Mouse (Mus musculus) liver, embryonic 11.5 days (tissue): ENCODE data around the gene Gucy2g. TPM values are rescaled to one million over a fixed set of nuclear protein-coding genes. Genes with fewer than 3 reads are reported as not detected.

Experiments used
- ATAC-seq: fragments of 200-750 bp; cut with Nextera tagmentation; replicated peaks from 2 replicates; pipeline ENCODE4 v1.8.0; 2017; ENCODE audit warnings: moderate number of reproducible peaks, mild to moderate bottlenecking, moderate TSS enrichment, moderate library complexity; ENCODE audit not compliant: low FRiP score
- DNase-seq: peaks from one replicate; pipeline ENCODE4 v3.0.0-alpha.2; 2017; ENCODE audit warnings: low spot score
- H3K27ac ChIP-seq: fragments of 300-500 bp; sonication (generic); 2 replicates; pipeline ENCODE4 v1.5.1; 2014; ENCODE audit warnings: mild to moderate bottlenecking, low read depth, low read length, control low read depth
- H3K27me3 ChIP-seq: fragments of 300-500 bp; sonication (generic); replicated peaks from 2 replicates; pipeline ENCODE4 v1.6.1; 2014; ENCODE audit warnings: low read length, mixed read lengths; ENCODE audit not compliant: control insufficient read depth, insufficient read depth
- H3K36me3 ChIP-seq: fragments of 300-500 bp; sonication (generic); 2 replicates; pipeline ENCODE4 v1.6.1; 2014; ENCODE audit warnings: mild to moderate bottlenecking, low read length, moderate library complexity, mixed read lengths; ENCODE audit not compliant: control insufficient read depth, insufficient read depth
- H3K4me1 ChIP-seq: fragments of 300-500 bp; sonication (generic); replicated peaks from 2 replicates; pipeline ENCODE4 v1.6.1; 2014; ENCODE audit warnings: low read length, mixed read lengths; ENCODE audit not compliant: control insufficient read depth, insufficient read depth
- H3K4me2 ChIP-seq: fragments of 300-500 bp; sonication (generic); 2 replicates; pipeline ENCODE4 v1.6.1; 2014; ENCODE audit warnings: mild to moderate bottlenecking, control low read depth, moderate library complexity
- H3K4me3 ChIP-seq: fragments of 300-500 bp; sonication (generic); 2 replicates; pipeline ENCODE4 v1.5.1; 2014; ENCODE audit warnings: low read depth, low read length, control low read depth
- H3K9ac ChIP-seq: fragments of 300-500 bp; sonication (generic); 2 replicates; pipeline ENCODE4 v1.6.1; 2014; ENCODE audit warnings: low read depth, low read length, control low read depth
- H3K9me3 ChIP-seq: fragments of 300-500 bp; sonication (generic); 2 replicates; pipeline ENCODE4 v1.6.1; 2016; ENCODE audit warnings: low read length, inconsistent platforms, mixed read lengths; ENCODE audit not compliant: control insufficient read depth
- WGBS: fragments of 180-500 bp; shearing (Covaris S2); extraction: QIAGEN DNeasy Blood & Tissue Kit; methylation state at CpG from one replicate; pipeline ENCODE4 v1.1.7; 2014; 5-methylcytosine and 5-hydroxymethylcytosine counted together
- polyA plus RNA-seq: library from polyadenylated mRNA; unstranded; fragments of >200 nt; fragmentation: Nextera tagmentation; extraction: Ambion mirVana; gene quantifications from 2 replicates; pipeline ENCODE4 v1.2.1, GENCODE M21; 2014

Gucy2g gene
- 0.04 TPM in 1 of 2 replicates, not detected in the other for polyA plus RNA-seq

DNA sequence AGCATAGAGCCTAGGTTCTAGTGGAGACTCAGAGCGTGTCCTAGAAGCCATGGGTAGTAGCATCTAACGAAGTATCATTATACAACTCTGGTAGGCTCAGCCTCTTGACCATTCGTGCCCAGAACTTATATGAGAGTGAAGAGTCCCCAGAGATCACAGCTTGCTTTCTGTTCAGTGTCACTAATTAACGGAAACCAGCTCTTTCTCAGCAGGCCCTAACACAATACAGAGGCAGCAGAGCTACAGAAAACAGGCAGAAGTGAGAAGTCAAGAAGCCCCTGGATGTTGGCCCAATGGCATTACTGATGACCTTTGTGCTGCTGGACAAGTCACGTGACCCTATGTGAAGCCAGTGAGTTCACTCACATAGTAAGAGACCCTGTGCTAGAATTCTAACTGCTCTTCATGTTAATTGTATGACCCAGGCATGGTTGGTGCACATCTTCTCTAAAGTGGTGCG lies at the start of gene Gucy2g:
TSS of gene Gucy2g (minus strand) at position 51 of the 460 bp plus-strand sequence.
- H3K4me1 ChIP-seq = peaks cover 5% of the 10 kb centered on the region; the same call in 1 of the 2 replicates

DNA sequence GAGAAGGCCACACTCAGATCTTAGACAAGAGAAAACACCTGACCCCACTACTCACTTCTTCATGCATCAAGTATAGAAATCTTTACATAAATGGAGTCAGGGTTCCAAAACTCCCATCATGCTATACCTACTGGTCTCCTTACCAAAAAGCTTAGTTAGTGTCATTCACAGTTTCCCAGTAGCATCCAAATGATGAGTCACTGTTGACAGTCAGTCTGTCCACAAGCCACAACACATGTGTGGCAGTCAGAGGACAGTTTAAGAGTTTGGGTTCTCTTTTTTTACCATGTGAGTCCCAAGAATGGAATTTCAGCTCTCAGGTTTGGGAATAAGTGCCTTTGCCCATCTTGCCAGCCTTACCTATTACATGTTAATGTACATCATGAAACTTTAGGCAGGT lies 47.9 kb upstream of the Gucy2g start:
- no peaks in the 10 kb centered on the region for H3K27me3 ChIP-seq
- no peak overlapping the region for H3K27ac ChIP-seq
- H3K9me3 ChIP-seq = no peaks in the 10 kb centered on the region
- H3K4me3 ChIP-seq = no peak overlapping the region
- no peak overlapping the region for H3K4me2 ChIP-seq
- no peak for ATAC-seq
- H3K9ac ChIP-seq = no peak overlapping the region
- DNase-seq = no peak
- peaks cover 41% of the 10 kb centered on the region for H3K36me3 ChIP-seq
- peaks cover 19% of the 10 kb centered on the region for H3K4me1 ChIP-seq

More for the DNA sequence above, at the start of gene Gucy2g:
- Histone ChIP-seq H3K36me3 (no peaks in the 10 kb centered on the region), H3K4me3 (no peak within 1 kb of the TSS), H3K9ac (no peak within 1 kb of the TSS), H3K27me3 (no peaks in the 10 kb centered on the region), H3K9me3 (no peaks in the 10 kb centered on the region), H3K4me2 (no peak within 1 kb of the TSS), H3K27ac (no peak within 1 kb of the TSS)
- ATAC-seq (no peak), DNase-seq (no peak)
- WGBS = 76% methylated on average over 6 of the region's 6 CpGs

DNA sequence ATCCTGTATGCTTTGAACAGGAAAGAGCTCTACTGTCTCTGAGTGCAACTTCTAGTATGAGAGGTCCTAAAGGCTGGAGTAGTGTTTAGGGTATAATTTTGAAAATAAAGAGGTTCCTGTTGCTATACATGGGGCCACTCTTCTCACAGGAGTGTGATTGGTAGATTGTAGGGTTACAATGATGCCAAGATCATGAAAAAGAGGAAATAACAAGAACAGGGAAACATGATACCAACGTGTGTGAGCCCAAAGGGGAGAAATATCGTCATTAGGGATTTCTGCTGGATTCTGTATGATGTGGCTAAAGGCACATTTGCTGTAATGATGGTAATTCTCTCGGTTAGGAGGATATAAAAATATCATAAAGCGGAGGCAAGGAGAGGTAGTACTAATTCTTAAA lies 45.0 kb upstream of the Gucy2g start:
- Histone ChIP-seq H3K36me3 (peaks cover 43% of the 10 kb centered on the region), H3K27ac (no peak overlapping the region)

DNA sequence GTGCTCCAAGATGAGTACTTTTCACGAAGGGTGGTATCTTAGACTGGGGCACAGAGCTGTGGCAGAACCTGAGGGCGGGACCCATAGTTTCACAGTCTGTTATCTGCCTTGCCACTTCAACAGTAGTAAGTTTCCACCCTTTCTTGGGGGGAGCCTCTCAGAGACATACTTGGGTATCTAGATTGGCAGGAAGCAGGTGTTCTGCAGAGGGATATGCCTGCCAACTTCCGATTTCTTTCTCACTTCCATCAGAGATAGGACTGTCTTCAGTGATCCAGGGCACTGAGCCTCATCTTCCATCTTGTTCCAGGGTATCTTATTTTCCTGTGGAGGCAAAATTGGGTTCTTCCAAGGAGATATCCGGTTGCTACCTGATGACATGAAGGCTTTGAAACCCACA lies 43.1 kb upstream of the Gucy2g start:
- Histone ChIP-seq H3K4me3 (no peak overlapping the region), H3K9me3 (no peaks in the 10 kb centered on the region), H3K9ac (0 out of 2 replicates have a peak overlapping the region, but pooled peaks have one; percentile 17), H3K4me2 (peak overlapping the region; percentile 47), H3K4me1 (peaks cover 17% of the 10 kb centered on the region), H3K27me3 (no peaks in the 10 kb centered on the region), H3K36me3 (peaks cover 32% of the 10 kb centered on the region), H3K27ac (peak overlapping the region; percentile 82)
- peak; percentile 99 for ATAC-seq
- 49% methylated on average over 4 of the region's 4 CpGs for WGBS
- DNase-seq = no peak

More for the DNA sequence above, 45.0 kb upstream of the Gucy2g start:
- Histone ChIP-seq H3K4me2 (no peak overlapping the region), H3K27me3 (no peaks in the 10 kb centered on the region), H3K4me1 (peaks cover 17% of the 10 kb centered on the region), H3K9me3 (no peaks in the 10 kb centered on the region), H3K9ac (no peak overlapping the region), H3K4me3 (no peak overlapping the region)
- DNase-seq = no peak
- 83% methylated on average over 4 of the region's 4 CpGs for WGBS
- ATAC-seq = no peak

DNA sequence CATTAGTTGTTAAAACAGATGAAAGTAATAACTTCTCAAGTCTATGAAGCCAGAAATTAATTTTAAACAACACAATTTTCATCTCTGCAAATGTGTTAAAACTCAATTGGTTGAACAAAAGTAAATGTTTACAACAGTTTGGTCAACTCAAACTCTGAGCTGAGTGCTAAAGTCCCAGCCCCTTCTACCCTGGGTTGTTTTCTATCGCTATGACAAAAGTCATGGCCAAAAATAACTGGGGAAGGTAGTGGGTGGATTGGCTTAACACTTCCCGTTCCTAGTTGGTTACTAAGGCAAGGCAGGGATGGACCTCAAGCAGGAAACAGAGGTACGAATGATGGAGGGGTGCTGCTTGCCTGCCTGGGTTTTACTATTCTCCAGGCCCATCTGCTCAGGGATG lies 35.7 kb upstream of the Gucy2g start:
- peaks cover 30% of the 10 kb centered on the region for H3K4me1 ChIP-seq
- 78% methylated on average over 3 of the region's 3 CpGs for WGBS
- no peaks in the 10 kb centered on the region for H3K27me3 ChIP-seq
- peaks cover 2% of the 10 kb centered on the region; the same call in 1 of the 2 replicates for H3K36me3 ChIP-seq
- no peak overlapping the region for H3K27ac ChIP-seq
- H3K4me3 ChIP-seq = no peak overlapping the region
- DNase-seq (no peak), ATAC-seq (no peak)
- H3K9me3 ChIP-seq = no peaks in the 10 kb centered on the region
- no peak overlapping the region for H3K9ac ChIP-seq
- H3K4me2 ChIP-seq = no peak overlapping the region

DNA sequence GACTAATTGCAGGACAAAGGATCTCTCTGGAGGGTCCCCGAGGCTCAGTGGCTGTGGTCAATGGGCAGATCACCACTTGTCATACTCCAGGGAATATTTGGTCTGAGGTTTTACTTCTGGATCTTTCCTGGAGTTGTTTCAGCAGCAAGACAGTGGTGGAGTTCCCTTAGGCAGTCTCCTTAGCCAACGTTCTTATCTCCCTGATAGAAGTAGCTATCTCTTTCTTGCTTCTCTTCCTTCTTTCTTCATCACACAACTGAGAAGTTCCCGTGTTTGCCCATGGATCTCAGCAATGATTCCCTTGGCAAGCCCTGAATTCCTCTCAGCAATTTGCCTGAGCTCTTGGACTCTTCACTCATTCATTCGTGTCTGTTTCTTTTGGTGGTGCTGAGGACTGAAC lies 35.1 kb upstream of the Gucy2g start:
- Histone ChIP-seq H3K27ac (peak overlapping the region; percentile 4; the same call in 1 of the 2 replicates), H3K4me2 (no peak overlapping the region), H3K9me3 (no peaks in the 10 kb centered on the region), H3K9ac (no peak overlapping the region), H3K36me3 (peaks cover 4% of the 10 kb centered on the region; the same call in 1 of the 2 replicates), H3K27me3 (no peaks in the 10 kb centered on the region), H3K4me1 (peaks cover 33% of the 10 kb centered on the region), H3K4me3 (no peak overlapping the region)
- WGBS = 63% methylated on average over 4 of the region's 4 CpGs
- no peak for DNase-seq
- no peak for ATAC-seq

DNA sequence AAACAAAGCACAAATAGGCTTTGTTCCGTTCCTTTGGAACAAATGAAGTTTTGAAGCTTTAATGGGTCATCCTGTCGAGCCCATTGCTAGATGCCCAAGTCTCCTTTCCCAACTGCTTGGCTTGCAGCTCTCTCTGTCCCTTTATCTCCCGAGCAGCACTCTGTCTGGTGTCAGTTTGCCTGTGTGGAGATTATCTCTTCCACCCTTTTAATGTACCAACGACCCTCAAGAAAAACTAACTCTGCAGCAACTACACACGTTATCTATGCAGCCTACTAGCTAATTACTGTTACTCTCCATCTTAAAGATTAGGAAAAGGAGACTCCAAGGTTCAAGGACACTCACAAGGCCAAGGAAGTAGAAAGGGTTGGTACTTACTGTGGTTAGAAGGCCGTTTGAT lies 32.3 kb upstream of the Gucy2g start:
- Histone ChIP-seq H3K9ac (no peak overlapping the region), H3K4me1 (peaks cover 45% of the 10 kb centered on the region), H3K27ac (peak overlapping the region; percentile 51), H3K9me3 (no peaks in the 10 kb centered on the region), H3K27me3 (no peaks in the 10 kb centered on the region), H3K4me3 (no peak overlapping the region), H3K36me3 (peaks cover 7% of the 10 kb centered on the region; the same call in 1 of the 2 replicates), H3K4me2 (no peak overlapping the region)
- no peak for DNase-seq
- ATAC-seq = peak; percentile 87
- WGBS = 37% methylated on average over 6 of the region's 6 CpGs

DNA sequence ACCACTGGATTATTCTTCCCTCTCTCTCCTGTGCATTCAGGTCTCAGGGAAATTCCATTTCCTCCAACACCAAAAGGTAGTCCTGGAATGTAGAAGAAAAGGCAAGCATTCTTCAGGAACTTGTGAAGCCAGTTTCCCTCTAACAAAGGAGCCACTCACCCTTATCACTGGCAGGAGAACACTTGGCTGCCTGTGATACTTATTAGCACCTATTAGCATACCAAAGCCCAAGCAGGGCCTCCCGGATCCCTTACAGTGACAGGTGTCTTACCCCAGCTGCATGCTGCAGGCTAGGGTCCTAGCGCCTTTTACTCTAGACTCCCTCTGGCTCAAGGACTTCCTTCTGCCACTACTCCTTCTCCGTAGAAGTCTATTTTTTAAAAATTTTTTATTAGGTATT lies 30.4 kb upstream of the Gucy2g start:
- Histone ChIP-seq H3K9me3 (no peaks in the 10 kb centered on the region), H3K4me2 (no peak overlapping the region; the same call in 1 of the 2 replicates), H3K27me3 (no peaks in the 10 kb centered on the region), H3K9ac (no peak overlapping the region), H3K36me3 (peaks cover 7% of the 10 kb centered on the region; the same call in 1 of the 2 replicates), H3K27ac (peak overlapping the region; percentile 51), H3K4me3 (no peak overlapping the region), H3K4me1 (peaks cover 45% of the 10 kb centered on the region)
- DNase-seq (no peak), ATAC-seq (peak; percentile 70)
- 50% methylated on average over 3 of the region's 3 CpGs for WGBS

DNA sequence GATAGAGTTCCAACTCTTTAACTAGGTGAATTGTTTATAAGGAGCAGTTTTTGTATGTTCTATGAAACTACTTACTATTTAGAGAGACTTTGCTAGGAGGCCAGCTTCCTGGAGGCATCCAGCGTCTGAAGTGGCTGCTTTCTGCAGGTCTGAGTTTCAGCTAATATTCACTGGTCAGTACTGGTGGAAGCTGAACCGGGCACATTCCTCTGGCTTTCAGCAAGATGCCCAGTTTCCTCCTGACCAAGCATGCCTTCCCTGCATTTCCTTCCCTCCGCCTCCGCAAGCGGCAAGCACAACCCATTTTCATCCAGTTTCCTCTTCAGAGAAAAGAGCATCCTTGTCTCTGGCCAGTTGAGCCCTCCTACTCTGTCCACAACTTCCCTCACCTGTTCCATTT lies 28.0 kb upstream of the Gucy2g start:
- Histone ChIP-seq H3K9ac (no peak overlapping the region), H3K4me1 (peaks cover 26% of the 10 kb centered on the region), H3K27ac (no peak overlapping the region; the same call in 1 of the 2 replicates), H3K9me3 (no peaks in the 10 kb centered on the region), H3K27me3 (no peaks in the 10 kb centered on the region), H3K36me3 (peaks cover 7% of the 10 kb centered on the region; the same call in 1 of the 2 replicates), H3K4me2 (no peak overlapping the region), H3K4me3 (no peak overlapping the region)
- WGBS = 71% methylated on average over 5 of the region's 5 CpGs
- DNase-seq = no peak
- ATAC-seq = no peak
